Mouse (Mus musculus) kidney, adult 2 months (tissue): ENCODE measurements around the gene Upk3bl. TPM values are rescaled to one million over a fixed set of nuclear protein-coding genes. Genes with fewer than 3 reads are reported as not detected.

Source experiments
- DNase-seq: peaks from one replicate; pipeline ENCODE4 v3.0.0; 2021
- H3K27ac ChIP-seq: fragments of 200-500 bp; 2 replicates; pipeline ENCODE4 v1.5.1; 2012; ENCODE audit warnings: low read depth, low read length, control low read depth, inconsistent platforms; ENCODE audit not compliant: insufficient read depth
- H3K27me3 ChIP-seq: fragments of 200-500 bp; replicated peaks from 2 replicates; pipeline ENCODE4 v1.6.1; 2012; ENCODE audit warnings: mild to moderate bottlenecking, moderate library complexity, low read length, inconsistent platforms; ENCODE audit not compliant: control insufficient read depth, insufficient read depth
- H3K36me3 ChIP-seq: fragments of 200-500 bp; 2 replicates; pipeline ENCODE4 v1.6.1; 2012; ENCODE audit warnings: mild to moderate bottlenecking, moderate library complexity, low read length, inconsistent platforms; ENCODE audit not compliant: control insufficient read depth, insufficient read depth
- H3K4me1 ChIP-seq: fragments of 200-500 bp; 2 replicates; pipeline ENCODE4 v1.6.1; 2011; ENCODE audit warnings: low read length; ENCODE audit not compliant: control insufficient read depth, insufficient read depth
- H3K4me3 ChIP-seq: fragments of 200-500 bp; 2 replicates; pipeline ENCODE4 v1.5.1; 2011; ENCODE audit warnings: mild to moderate bottlenecking, low read depth, low read length, control low read depth; ENCODE audit not compliant: insufficient read depth
- CTCF ChIP-seq: fragments of 200-500 bp; conservative IDR thresholded peaks from 2 replicates; pipeline ENCODE4 v1.5.1; 2011; ENCODE audit warnings: low read depth, mild to moderate bottlenecking, control low read depth, low read length, moderate library complexity, mixed read lengths; ENCODE audit not compliant: insufficient read depth, insufficient read length
- POLR2A ChIP-seq: fragments of 200-500 bp; IDR thresholded peaks from one replicate; pipeline ENCODE4 v1.6.1; 2011; ENCODE audit warnings: low read depth, low read length, control low read depth
- WGBS: fragments of 180-500 bp; shearing (Covaris S2); methylation state at CpG from one replicate; pipeline ENCODE4 v1.1.7; 2018; 5-methylcytosine and 5-hydroxymethylcytosine counted together
- polyA plus RNA-seq: library from polyadenylated mRNA; depleted of rRNA; stranded (reverse); fragments of >200 nt; gene quantifications from 2 replicates; pipeline ENCODE4 v1.2.3, GENCODE M21; 2012

Gene Upk3bl
- polyA plus RNA-seq, 1 experiment = 0.52 TPM

DNA sequence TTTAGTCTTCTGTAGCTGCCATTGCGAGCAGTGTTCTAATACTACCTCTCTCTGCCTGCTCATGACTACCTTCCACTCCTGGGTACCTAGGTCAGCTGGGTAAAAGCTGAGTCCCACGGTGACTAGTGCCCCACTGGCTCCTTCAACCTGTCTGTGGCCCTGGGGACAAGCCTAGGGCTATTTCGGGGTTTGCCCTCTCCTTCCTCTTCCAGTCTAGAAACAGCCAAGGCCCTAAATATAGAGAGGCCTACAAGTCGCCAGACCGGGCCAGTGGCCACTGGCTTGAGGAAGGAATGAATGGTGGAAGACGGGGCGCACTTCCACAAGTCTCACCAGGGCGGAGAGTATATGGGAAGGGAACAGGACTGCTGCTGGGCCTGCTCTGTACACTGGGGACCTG is 32.0 kb downstream of the Upk3bl start:
- DNase-seq = no peak
- no peak overlapping the region for H3K4me3 ChIP-seq
- no peak overlapping the region for H3K27ac ChIP-seq
- no peaks in the 10 kb centered on the region for H3K4me1 ChIP-seq
- H3K27me3 ChIP-seq = no peaks in the 10 kb centered on the region
- WGBS = 92% methylated on average over 8 of the region's 8 CpGs
- TF ChIP-seq POLR2A = no peak
- TF ChIP-seq CTCF = no peak
- H3K36me3 ChIP-seq = no peaks in the 10 kb centered on the region

DNA sequence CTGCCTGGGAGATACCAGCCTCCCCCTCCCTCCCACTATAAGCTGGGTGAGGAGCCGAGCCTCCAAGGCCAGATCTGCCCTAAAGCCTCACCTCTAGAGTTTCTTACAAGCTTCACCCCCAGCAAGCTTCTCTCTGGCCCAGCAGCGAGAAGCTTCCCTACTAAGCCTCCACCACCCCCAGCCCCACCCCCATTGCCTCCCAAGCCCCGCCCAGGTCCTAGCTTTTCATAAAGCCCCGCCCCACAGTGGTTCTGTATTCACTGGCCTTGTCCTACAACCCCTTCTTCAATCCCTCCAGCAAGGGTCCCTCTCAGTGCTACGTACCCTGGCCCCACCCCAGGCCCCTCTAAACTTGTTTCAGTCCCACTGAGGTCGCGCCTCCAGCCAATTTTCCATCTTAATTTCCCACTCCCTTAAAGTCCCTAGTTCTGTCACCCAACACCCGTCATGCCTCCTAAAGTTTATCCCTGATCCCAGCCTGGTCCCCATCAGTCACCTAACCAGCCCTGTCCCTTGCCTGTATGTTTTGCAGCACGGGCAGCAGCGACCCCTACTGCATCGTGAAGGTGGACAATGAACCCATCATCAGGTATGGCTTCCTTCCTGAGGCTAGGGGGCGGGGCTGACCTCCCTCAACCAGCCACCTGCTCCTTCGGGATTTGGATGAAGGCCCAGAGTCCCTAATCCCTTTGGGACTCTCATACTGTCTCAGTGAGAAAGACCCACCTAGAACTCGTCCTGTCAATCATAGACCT is 34.7 kb downstream of the Upk3bl start:
- Histone ChIP-seq H3K27me3 (no peaks in the 10 kb centered on the region), H3K36me3 (no peaks in the 10 kb centered on the region), H3K4me1 (no peaks in the 10 kb centered on the region), H3K4me3 (no peak overlapping the region), H3K27ac (no peak overlapping the region)
- TF ChIP-seq CTCF = peak; percentile 32; the same call in 1 of the 2 replicates
- no peak for TF ChIP-seq POLR2A
- peak; percentile 21 for DNase-seq
- WGBS = 38% methylated on average over 14 of the region's 14 CpGs

DNA sequence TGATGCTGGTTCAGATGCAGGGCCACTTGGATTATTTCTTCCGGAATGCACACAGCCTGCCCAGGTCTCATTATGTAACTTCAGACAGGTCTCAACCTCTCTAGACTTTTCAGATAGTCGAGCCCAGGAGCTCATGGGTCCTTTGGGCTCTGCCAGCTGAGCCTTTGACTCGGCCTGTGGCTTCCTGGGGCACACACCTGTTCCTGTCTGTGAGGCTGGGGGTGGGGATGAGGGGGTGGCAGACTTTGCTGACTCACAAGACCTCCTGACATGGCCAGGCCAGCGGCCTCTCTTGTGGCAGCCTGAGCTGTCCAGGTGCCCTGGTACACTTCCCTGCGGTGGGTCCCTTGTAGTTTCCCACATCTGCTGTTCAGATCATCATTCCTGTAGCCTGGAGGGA is 37.6 kb downstream of the Upk3bl start:
- 62% methylated on average over 5 of the region's 5 CpGs for WGBS
- no peak for TF ChIP-seq POLR2A
- TF ChIP-seq CTCF = no peak
- no peaks in the 10 kb centered on the region for H3K36me3 ChIP-seq

DNA sequence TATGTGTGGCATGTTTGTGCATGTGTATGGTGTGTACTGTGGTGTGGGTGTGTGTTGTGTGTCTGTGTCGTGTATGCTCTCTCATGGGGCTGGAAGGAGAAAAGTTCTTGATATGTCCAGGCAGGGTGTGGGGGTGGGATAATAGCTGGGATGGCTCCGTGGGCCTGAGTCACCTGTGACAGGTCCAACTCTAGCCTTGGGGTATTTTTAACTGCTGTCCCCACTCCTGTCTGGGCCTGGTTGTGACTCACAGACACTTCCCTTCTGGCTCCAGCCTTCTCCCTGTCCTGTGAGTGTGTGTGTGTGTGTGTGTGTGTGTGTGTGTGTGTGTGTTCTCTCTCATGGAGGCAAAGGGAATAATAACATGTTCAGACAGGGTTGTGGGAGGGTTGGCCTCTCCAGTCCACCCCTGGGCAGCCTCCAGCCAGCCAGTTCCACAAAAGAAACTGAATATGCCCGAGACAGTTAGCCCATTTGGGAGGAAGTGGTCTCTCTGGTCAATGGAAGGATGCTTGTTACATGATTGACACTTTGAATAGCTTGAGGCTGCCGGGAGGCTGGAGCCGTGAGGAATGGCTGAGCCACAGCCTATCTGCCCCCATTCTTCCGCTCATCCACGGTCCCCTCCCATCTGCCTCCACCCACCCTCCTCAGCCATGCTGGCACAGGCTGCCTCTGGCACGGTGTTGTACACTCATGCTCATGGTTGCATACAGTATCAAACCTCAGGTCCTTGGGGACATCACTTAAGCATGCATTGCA is 40.1 kb downstream of the Upk3bl start:
- DNase-seq = no peak
- Histone ChIP-seq H3K36me3 (no peaks in the 10 kb centered on the region), H3K27me3 (no peaks in the 10 kb centered on the region), H3K4me3 (no peak overlapping the region), H3K27ac (no peak overlapping the region), H3K4me1 (0 out of 2 replicates have a peak, but pooled peaks cover 2% of the 10 kb centered on the region)
- no peak for TF ChIP-seq CTCF
- no peak for TF ChIP-seq POLR2A
- WGBS = 50% methylated on average over 8 of the region's 8 CpGs

More for the DNA sequence above, 37.6 kb downstream of the Upk3bl start:
- no peak overlapping the region for H3K27ac ChIP-seq
- no peak overlapping the region for H3K4me3 ChIP-seq
- no peaks in the 10 kb centered on the region for H3K4me1 ChIP-seq
- no peaks in the 10 kb centered on the region for H3K27me3 ChIP-seq
- no peak for DNase-seq

DNA sequence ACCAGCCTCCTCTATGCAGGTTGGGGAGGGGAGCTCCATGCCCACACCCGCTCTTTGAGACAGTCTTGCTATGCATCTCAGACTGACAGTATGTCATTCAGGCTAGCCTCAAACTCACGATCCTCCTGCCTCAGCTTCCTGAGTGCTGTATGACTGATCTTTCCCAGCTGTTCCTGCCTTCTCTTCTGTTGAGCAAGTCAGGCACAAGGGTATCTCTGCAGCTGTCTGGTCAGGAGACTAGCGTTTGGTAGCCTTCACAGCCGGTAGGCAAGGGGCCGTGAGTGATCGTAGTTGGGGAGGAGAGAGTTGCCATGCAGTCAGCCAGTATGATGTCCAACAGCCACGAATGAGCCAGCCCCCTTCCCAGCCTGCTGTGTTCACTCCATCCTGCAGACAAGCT is 40.8 kb downstream of the Upk3bl start:
- 84% methylated on average over 7 of the region's 7 CpGs for WGBS
- DNase-seq = no peak
- 0 out of 2 replicates have a peak, but pooled peaks cover 2% of the 10 kb centered on the region for H3K4me1 ChIP-seq
- no peak overlapping the region for H3K27ac ChIP-seq
- H3K4me3 ChIP-seq = no peak overlapping the region
- no peaks in the 10 kb centered on the region for H3K27me3 ChIP-seq
- no peaks in the 10 kb centered on the region for H3K36me3 ChIP-seq
- TF ChIP-seq POLR2A (no peak), CTCF (no peak)

DNA sequence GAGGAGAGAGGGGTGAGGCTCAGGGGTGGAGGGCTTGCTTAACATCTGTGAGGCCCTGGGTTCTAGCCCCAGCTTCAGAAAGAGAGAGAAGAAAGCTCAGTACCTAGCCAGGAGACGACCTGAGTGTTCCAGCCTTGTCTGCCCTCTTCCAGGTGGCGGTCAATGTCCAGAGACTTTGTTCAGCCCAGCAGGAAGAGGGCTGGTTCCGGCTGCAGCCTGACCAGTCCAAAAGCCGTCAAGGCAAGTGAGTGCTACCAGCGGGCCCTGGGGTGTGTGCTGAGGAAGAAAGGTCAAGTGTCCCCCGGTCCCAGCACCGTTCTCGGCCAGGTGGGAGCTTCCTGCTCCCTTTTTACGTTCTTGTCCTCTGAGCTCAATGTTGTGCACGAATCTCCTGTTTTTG is 44.2 kb downstream of the Upk3bl start:
- peak overlapping the region; percentile 27; the same call in 1 of the 2 replicates for H3K27ac ChIP-seq
- peak; percentile 87 for DNase-seq
- TF ChIP-seq CTCF (no peak), POLR2A (no peak)
- WGBS = 55% methylated on average over 10 of the region's 10 CpGs
- H3K4me3 ChIP-seq = no peak overlapping the region
- H3K36me3 ChIP-seq = no peaks in the 10 kb centered on the region
- H3K27me3 ChIP-seq = no peaks in the 10 kb centered on the region
- H3K4me1 ChIP-seq = 0 out of 2 replicates have a peak, but pooled peaks cover 2% of the 10 kb centered on the region
